Mouse (Mus musculus) embryo, embryonic 9.5 days (tissue): ENCODE measurements around the gene Sfxn5.
A peak's percentile ranks its signal among the peaks of the same experiment; 100 is the strongest.

ENCODE experiments used
- DNase-seq: peaks from one replicate; pipeline ENCODE4 v3.0.0-alpha.2; 2017; ENCODE audit errors: extremely low spot score

The Sfxn5 gene

GRCm38 (mm10) chr6:85364439-85364838, 31.2 kb upstream of the Sfxn5 start:
- DNase-seq: no peak

GRCm38 (mm10) chr6:85363906-85364260, 30.7 kb upstream of the Sfxn5 start:
- no peak for DNase-seq

GRCm38 (mm10) chr6:85363231-85363905, 30.1 kb upstream of the Sfxn5 start:
- DNase-seq: no peak

GRCm38 (mm10) chr6:85362610-85363009, 29.4 kb upstream of the Sfxn5 start:
- no peak for DNase-seq

- no peak for DNase-seq
Observed at GRCm38 (mm10) chr6:85360311-85360710, 27.1 kb upstream of the Sfxn5 start.

GRCm38 (mm10) chr6:85358877-85359276, 25.7 kb upstream of the Sfxn5 start:
- DNase-seq: no peak

- no peak for DNase-seq
Observed at GRCm38 (mm10) chr6:85356682-85357465, 23.7 kb upstream of the Sfxn5 start.

- no peak for DNase-seq
Observed at GRCm38 (mm10) chr6:85355753-85356152, 22.5 kb upstream of the Sfxn5 start.

- no peak for DNase-seq
Observed at GRCm38 (mm10) chr6:85354709-85355108, 21.5 kb upstream of the Sfxn5 start.

- no peak for DNase-seq
Observed at GRCm38 (mm10) chr6:85353706-85354105, 20.5 kb upstream of the Sfxn5 start.

GRCm38 (mm10) chr6:85350157-85350556, 16.9 kb upstream of the Sfxn5 start:
- no peak for DNase-seq

- DNase-seq: no peak
Observed at GRCm38 (mm10) chr6:85349246-85349645, 16.0 kb upstream of the Sfxn5 start.

GRCm38 (mm10) chr6:85348133-85348532, 14.9 kb upstream of the Sfxn5 start:
- no peak for DNase-seq

- peak; percentile 71 for DNase-seq
Observed at GRCm38 (mm10) chr6:85346028-85346634, 12.9 kb upstream of the Sfxn5 start.

- DNase-seq: no peak
Observed at GRCm38 (mm10) chr6:85344929-85345328, 11.7 kb upstream of the Sfxn5 start.

- no peak for DNase-seq
Observed at GRCm38 (mm10) chr6:85343027-85343426, 9.8 kb upstream of the Sfxn5 start.

- no peak for DNase-seq
Observed at GRCm38 (mm10) chr6:85341814-85342501, 8.7 kb upstream of the Sfxn5 start.

- no peak for DNase-seq
Observed at GRCm38 (mm10) chr6:85340184-85340583, 7.0 kb upstream of the Sfxn5 start.

- no peak for DNase-seq
Observed at GRCm38 (mm10) chr6:85339273-85339901, 6.2 kb upstream of the Sfxn5 start.

GRCm38 (mm10) chr6:85336944-85337343, 3.7 kb upstream of the Sfxn5 start:
- DNase-seq: no peak

- no peak for DNase-seq
Observed at GRCm38 (mm10) chr6:85335352-85335751, 2.1 kb upstream of the Sfxn5 start.

GRCm38 (mm10) chr6:85334851-85335250, 1.6 kb upstream of the Sfxn5 start:
- DNase-seq: no peak
